Mouse (Mus musculus) liver, embryonic 14.5 days (tissue): ENCODE results near the gene Slamf7. TPM values are rescaled to one million over a fixed set of nuclear protein-coding genes. Genes with fewer than 3 reads are reported as not detected.
A peak's percentile ranks its signal among the peaks of the same experiment; 100 is the strongest.

Experiments
- ATAC-seq: fragments of 200-750 bp; cut with Nextera tagmentation; 2 replicates; pipeline ENCODE4 v1.8.0; 2017; ENCODE audit warnings: moderate number of reproducible peaks, mild to moderate bottlenecking, moderate library complexity; ENCODE audit not compliant: insufficient read depth
- DNase-seq, 3 experiments: peaks; one replicate each; pipeline ENCODE4 v3.0.0-alpha.2; 2012 to 2013; ENCODE audit warnings: low read depth in 3 of 3, low spot score in 3 of 3
- H3K27ac ChIP-seq: fragments of 300-500 bp; sonication (generic); 2 replicates; pipeline ENCODE4 v1.5.1; 2014; ENCODE audit warnings: moderate library complexity, mild to moderate bottlenecking, control low read depth, inconsistent platforms
- H3K27me3 ChIP-seq: fragments of 300-500 bp; sonication (generic); 2 replicates; pipeline ENCODE4 v1.6.1; 2014; ENCODE audit warnings: mild to moderate bottlenecking, low read length, moderate library complexity; ENCODE audit not compliant: control insufficient read depth, insufficient read depth
- H3K36me3 ChIP-seq: fragments of 300-500 bp; sonication (generic); replicated peaks from 2 replicates; pipeline ENCODE4 v1.6.1; 2014; ENCODE audit warnings: low read depth; ENCODE audit not compliant: control insufficient read depth, insufficient read depth
- H3K4me1 ChIP-seq, 2 experiments: fragments of 200-500 bp in 1 of 2; fragments of 300-500 bp in 1 of 2; sonication (generic) in 1 of 2; replicated peaks; 2 replicates each; pipeline ENCODE4 v1.6.1; 2012 to 2014; ENCODE audit warnings: antibody characterized with exemption in 1 of 2, inconsistent platforms in 1 of 2, low read length in 1 of 2; ENCODE audit not compliant: control insufficient read depth in 2 of 2, insufficient read depth in 2 of 2
- H3K4me2 ChIP-seq: fragments of 300-500 bp; sonication (generic); 2 replicates; pipeline ENCODE4 v1.6.1; 2014; ENCODE audit warnings: low read depth, mild to moderate bottlenecking, control low read depth, moderate library complexity
- H3K4me3 ChIP-seq, 2 experiments: fragments of 200-500 bp in 1 of 2; fragments of 300-500 bp in 1 of 2; sonication (generic) in 1 of 2; 2 replicates each; pipeline ENCODE4 v1.5.1; 2012 to 2014; ENCODE audit warnings: low read depth in 2 of 2, low read length in 2 of 2, mild to moderate bottlenecking in 2 of 2, control low read depth in 1 of 2, inconsistent platforms in 1 of 2, moderate library complexity in 1 of 2; ENCODE audit not compliant: insufficient read depth in 1 of 2
- H3K9ac ChIP-seq: fragments of 300-500 bp; sonication (generic); replicated peaks from 2 replicates; pipeline ENCODE4 v1.6.1; 2014; ENCODE audit warnings: mild to moderate bottlenecking, control low read depth, moderate library complexity
- H3K9me3 ChIP-seq: fragments of 300-500 bp; sonication (generic); 2 replicates; pipeline ENCODE4 v1.6.1; 2016; ENCODE audit warnings: low read length, mixed read lengths; ENCODE audit not compliant: control insufficient read depth
- CTCF ChIP-seq: IDR thresholded peaks from 2 replicates; pipeline ENCODE4 v1.5.1; 2016; ENCODE audit warnings: antibody characterized with exemption, low read depth, control low read depth
- EP300 ChIP-seq: IDR thresholded peaks from 2 replicates; pipeline ENCODE4 v1.6.1; 2016; ENCODE audit warnings: antibody characterized with exemption, low read depth
- WGBS: fragments of 180-500 bp; shearing (Covaris S2); extraction: QIAGEN DNeasy Blood & Tissue Kit; methylation state at CpG from one replicate; pipeline ENCODE4 v1.1.7; 2014; ENCODE audit not compliant: insufficient replicate concordance; 5-methylcytosine and 5-hydroxymethylcytosine counted together
- microRNA-seq: library from miRNA; unstranded; fragments of <30 nt; microRNA quantifications from one replicate; pipeline ENCODE4, GENCODE M21; 2016
- polyA plus RNA-seq, 2 experiments: library from polyadenylated mRNA; depleted of rRNA in 1 of 2; stranded (reverse) in 1 of 2; unstranded in 1 of 2; fragments of >200 nt; fragmentation: Nextera tagmentation in 1 of 2; extraction: Ambion mirVana in 1 of 2; gene quantifications; 2 replicates each; pipeline versions ENCODE4 v1.2.1 to v1.2.3; 2012 to 2014

Slamf7 gene
- polyA plus RNA-seq, 2 experiments = 0.03 to 0.17 TPM

DNA sequence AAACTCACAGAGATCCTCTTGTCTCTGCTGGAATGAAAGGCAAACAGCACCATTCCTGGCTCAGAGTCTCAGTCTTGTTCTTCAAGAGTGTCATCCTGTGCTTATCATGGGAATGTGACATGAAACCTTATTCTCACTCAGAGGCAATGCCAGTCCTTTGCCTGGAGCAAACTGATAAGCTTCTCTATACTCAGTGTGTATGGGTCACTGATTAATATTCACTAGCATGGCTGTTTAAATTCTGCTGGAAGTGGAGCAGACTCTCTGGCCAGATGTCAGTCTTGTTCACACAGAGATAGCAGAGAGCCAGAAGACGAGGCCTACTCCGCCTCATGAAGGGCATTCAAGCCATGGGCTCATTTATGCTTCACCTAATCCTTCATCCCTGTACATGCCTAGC is 68.3 kb downstream of the Slamf7 start:
- Histone ChIP-seq H3K27ac (no peak overlapping the region), H3K4me1 (peaks cover 2 to 8% of the 10 kb centered on the region in 2 experiments; a peak in 2 of 4 replicates), H3K9me3 (no peaks in the 10 kb centered on the region), H3K4me3 (no peak overlapping the region), H3K4me2 (no peak overlapping the region), H3K9ac (no peak overlapping the region), H3K36me3 (no peaks in the 10 kb centered on the region), H3K27me3 (no peaks in the 10 kb centered on the region)
- peak; percentile 67 for TF ChIP-seq EP300
- no peak for TF ChIP-seq CTCF
- peak in 2 of 3 experiments; percentile 14 to 50 for DNase-seq
- WGBS = 10% methylated on average over 2 of the region's 2 CpGs
- ATAC-seq = peak; percentile 84

Small RNAs within 50 kb of the gene (microRNA-seq; reads per million reads assigned to microRNA genes)
- gene Mir7683 = not detected

Other genes starting within 250 kb of the Slamf7 start
- gene Usf1, start 241.7 kb downstream of the Slamf7 start, polyA plus RNA-seq (2012; rRNA removed) = 13.4 and 16.9 TPM in 2 replicates
- gene Usf1, start 241.7 kb downstream of the Slamf7 start, polyA plus RNA-seq (2014; fragmentation: Nextera tagmentation; extraction: Ambion mirVana) = 15.0 and 18.9 TPM in 2 replicates
- gene Tstd1, start 234.2 kb downstream of the Slamf7 start, polyA plus RNA-seq (2012; rRNA removed) = 0.60 and 0.90 TPM in 2 replicates
- gene Tstd1, start 234.2 kb downstream of the Slamf7 start, polyA plus RNA-seq (2014; fragmentation: Nextera tagmentation; extraction: Ambion mirVana) = 0.19 and 0.75 TPM in 2 replicates
- 11.9 TPM in 2 replicates for gene F11r, start 215.5 kb downstream of the Slamf7 start, polyA plus RNA-seq (2012; rRNA removed)
- 13.6 and 14.0 TPM in 2 replicates for gene F11r, start 215.5 kb downstream of the Slamf7 start, polyA plus RNA-seq (2014; fragmentation: Nextera tagmentation; extraction: Ambion mirVana)
- 1.7 and 2.5 TPM in 2 replicates for gene Alyref2, start 149.6 kb downstream of the Slamf7 start, polyA plus RNA-seq (2012; rRNA removed)
- 2.4 and 2.9 TPM in 2 replicates for gene Alyref2, start 149.6 kb downstream of the Slamf7 start, polyA plus RNA-seq (2014; fragmentation: Nextera tagmentation; extraction: Ambion mirVana)
- gene Itln1, start 117.7 kb downstream of the Slamf7 start, polyA plus RNA-seq (2012; rRNA removed) = not detected in 2 replicates
- gene Itln1, start 117.7 kb downstream of the Slamf7 start, polyA plus RNA-seq (2014; fragmentation: Nextera tagmentation; extraction: Ambion mirVana) = not detected in 2 replicates
- gene Cd244a, start 93.8 kb downstream of the Slamf7 start, polyA plus RNA-seq (2012; rRNA removed) = 0.09 and 0.12 TPM in 2 replicates
- 0.22 and 0.24 TPM in 2 replicates for gene Cd244a, start 93.8 kb downstream of the Slamf7 start, polyA plus RNA-seq (2014; fragmentation: Nextera tagmentation; extraction: Ambion mirVana)
- gene Ly9, start 45.6 kb downstream of the Slamf7 start, polyA plus RNA-seq (2012; rRNA removed) = 1.0 and 1.2 TPM in 2 replicates
- 0.18 and 0.20 TPM in 2 replicates for gene Ly9, start 45.6 kb downstream of the Slamf7 start, polyA plus RNA-seq (2014; fragmentation: Nextera tagmentation; extraction: Ambion mirVana)
- 5.1 and 5.6 TPM in 2 replicates for gene Cd48, start 29.0 kb upstream of the Slamf7 start, polyA plus RNA-seq (2012; rRNA removed)
- 8.9 and 11.2 TPM in 2 replicates for gene Cd48, start 29.0 kb upstream of the Slamf7 start, polyA plus RNA-seq (2014; fragmentation: Nextera tagmentation; extraction: Ambion mirVana)
- gene Slamf1, start 114.1 kb upstream of the Slamf7 start, polyA plus RNA-seq (2012; rRNA removed) = 1.0 and 1.5 TPM in 2 replicates
- 2.1 and 2.8 TPM in 2 replicates for gene Slamf1, start 114.1 kb upstream of the Slamf7 start, polyA plus RNA-seq (2014; fragmentation: Nextera tagmentation; extraction: Ambion mirVana)
- 1.8 and 3.6 TPM in 2 replicates for gene Cd84, start 186.7 kb upstream of the Slamf7 start, polyA plus RNA-seq (2012; rRNA removed)
- gene Cd84, start 186.7 kb upstream of the Slamf7 start, polyA plus RNA-seq (2014; fragmentation: Nextera tagmentation; extraction: Ambion mirVana) = 4.7 and 6.0 TPM in 2 replicates
- gene Gm10521, start 242.6 kb upstream of the Slamf7 start, polyA plus RNA-seq (2012; rRNA removed) = 0.28 and 0.42 TPM in 2 replicates
- gene Gm10521, start 242.6 kb upstream of the Slamf7 start, polyA plus RNA-seq (2014; fragmentation: Nextera tagmentation; extraction: Ambion mirVana) = 0.05 TPM in 1 of 2 replicates, not detected in the other